Mouse (Mus musculus) lung, postnatal 0 days (tissue): ENCODE results near the gene Dhfr.
A peak's percentile ranks its signal among the peaks of the same experiment; 100 is the strongest.

Experiments
- CTCF ChIP-seq: IDR thresholded peaks from 2 replicates; pipeline ENCODE4 v1.5.1; 2016; ENCODE audit warnings: antibody characterized with exemption, mild to moderate bottlenecking
- EP300 ChIP-seq: IDR thresholded peaks from 2 replicates; pipeline ENCODE4 v1.6.1; 2016; ENCODE audit warnings: antibody characterized with exemption, mild to moderate bottlenecking, control low read depth

DNA sequence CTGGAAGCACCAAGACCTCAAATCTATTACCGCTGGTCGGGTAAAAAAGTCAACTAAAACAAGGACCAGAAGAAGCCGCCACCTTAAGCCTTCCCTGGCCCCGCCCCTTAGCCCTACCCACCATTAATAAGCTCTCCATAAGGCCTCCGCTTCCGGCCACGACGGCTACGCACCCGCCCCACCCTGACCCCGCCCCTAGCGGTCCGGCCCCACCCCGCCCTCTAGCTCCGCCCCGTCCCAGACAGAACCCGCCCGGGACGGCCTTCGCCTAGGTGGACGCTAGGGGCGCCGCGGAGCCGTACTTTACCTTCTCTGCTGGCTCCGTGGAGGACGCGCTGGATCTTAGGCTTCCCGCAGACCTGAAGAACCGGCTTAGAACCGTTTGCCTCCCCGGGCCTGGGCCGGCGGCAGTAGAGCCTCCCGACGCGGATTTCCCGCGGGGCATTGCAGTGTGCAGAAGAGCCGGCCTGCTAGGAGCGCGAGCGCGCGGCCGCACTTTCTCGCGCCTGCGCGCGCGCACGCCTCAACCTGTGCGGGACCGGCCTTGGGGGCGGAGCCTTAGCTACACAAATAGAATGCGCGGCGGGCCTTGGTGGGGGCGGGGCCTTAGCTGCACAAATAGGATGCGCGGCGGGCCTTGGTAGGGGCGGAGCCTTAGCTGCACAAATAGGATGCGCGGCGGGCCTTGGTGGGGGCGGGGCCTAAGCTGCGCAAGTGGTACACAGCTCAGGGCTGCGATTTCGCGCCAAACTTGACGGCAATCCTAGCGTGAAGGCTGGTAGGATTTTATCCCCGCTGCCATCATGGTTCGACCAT is at the start of gene Dhfr, which contains the start of gene Msh3:
- TF ChIP-seq CTCF (peak; percentile 85), EP300 (no peak)
